Mouse (Mus musculus) intestine, embryonic 15.5 days (tissue): Measurements from ENCODE around the gene 1300017J02Rik. TPM values are rescaled to one million over a fixed set of nuclear protein-coding genes. Genes with fewer than 3 reads are reported as not detected.
"Not testable (repeated sequence)": the region's sequence is repeated elsewhere in the genome, so short reads cannot be mapped to it uniquely, and the experiment has no call there.

Experiments used
- ATAC-seq: fragments of 200-750 bp; cut with Nextera tagmentation; 2 replicates; pipeline ENCODE4 v1.8.0; 2017; ENCODE audit warnings: moderate TSS enrichment, moderate library complexity
- H3K27ac ChIP-seq: fragments of 300-500 bp; sonication (generic); 2 replicates; pipeline ENCODE4 v1.5.1; 2015; ENCODE audit warnings: mild to moderate bottlenecking, inconsistent platforms
- H3K27me3 ChIP-seq: fragments of 300-500 bp; sonication (generic); replicated peaks from 2 replicates; pipeline ENCODE4 v1.6.1; 2015; ENCODE audit warnings: inconsistent platforms
- H3K36me3 ChIP-seq: fragments of 300-500 bp; sonication (generic); 2 replicates; pipeline ENCODE4 v1.6.1; 2015; ENCODE audit warnings: inconsistent platforms
- H3K4me1 ChIP-seq: fragments of 300-500 bp; sonication (generic); replicated peaks from 2 replicates; pipeline ENCODE4 v1.6.1; 2015; ENCODE audit warnings: inconsistent platforms
- H3K4me2 ChIP-seq: fragments of 300-500 bp; sonication (generic); replicated peaks from 2 replicates; pipeline ENCODE4 v1.6.1; 2015; ENCODE audit warnings: mild to moderate bottlenecking, inconsistent platforms
- H3K4me3 ChIP-seq: fragments of 300-500 bp; sonication (generic); replicated peaks from 2 replicates; pipeline ENCODE4 v1.5.1; 2015; ENCODE audit warnings: inconsistent platforms
- H3K9ac ChIP-seq: fragments of 300-500 bp; sonication (generic); 2 replicates; pipeline ENCODE4 v1.6.1; 2015; ENCODE audit warnings: inconsistent platforms
- H3K9me3 ChIP-seq: fragments of 300-500 bp; sonication (generic); 2 replicates; pipeline ENCODE4 v1.6.1; 2016; ENCODE audit warnings: inconsistent platforms
- WGBS: fragments of 180-500 bp; shearing (Covaris S2); methylation state at CpG from one replicate; pipeline ENCODE4 v1.1.7; 2015; 5-methylcytosine and 5-hydroxymethylcytosine counted together
- polyA plus RNA-seq: library from polyadenylated mRNA; unstranded; fragments of >200 nt; fragmentation: Nextera tagmentation; extraction: Ambion mirVana; gene quantifications from 2 replicates; pipeline ENCODE4 v1.2.1, GENCODE M21; 2015

Gene 1300017J02Rik
- 2.3 and 2.4 TPM in 2 replicates for polyA plus RNA-seq

DNA sequence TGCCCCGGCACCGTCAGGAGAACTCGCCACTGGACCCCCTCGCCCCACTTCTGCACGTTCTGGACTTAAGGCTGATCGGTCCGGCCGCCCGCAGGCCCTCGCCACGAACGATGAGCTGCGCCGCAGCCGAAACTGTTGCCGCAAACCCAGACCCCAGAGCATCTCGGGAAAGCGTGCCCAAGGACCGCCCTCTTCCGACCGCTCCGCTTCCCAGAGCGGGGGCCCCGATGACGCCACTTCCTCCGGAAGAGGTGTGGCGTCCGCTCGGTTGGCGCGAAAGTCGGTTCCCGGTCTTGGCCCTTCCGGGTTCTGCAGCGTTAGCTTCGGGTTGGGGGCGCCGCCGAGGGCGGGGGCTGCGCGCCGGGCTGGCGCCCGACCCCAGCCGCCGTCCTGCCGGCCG lies at the start of gene 1300017J02Rik, which contains the start of gene Topbp1:
TSS of gene 1300017J02Rik (minus strand) at position 156 of the 400 bp plus-strand sequence.
TSS of gene Topbp1 (plus strand) at position 289 of the 400 bp plus-strand sequence.
- H3K36me3 ChIP-seq, result peaks cover 12% of the 10 kb centered on the region; the same call in 1 of the 2 replicates
- H3K9me3 ChIP-seq, result no peaks in the 10 kb centered on the region
- peaks cover 3% of the 10 kb centered on the region; the same call in 1 of the 2 replicates for H3K4me1 ChIP-seq
- peak within 1 kb of the TSS; percentile 78 for H3K27ac ChIP-seq
- peak; percentile 99 for ATAC-seq
- H3K4me2 ChIP-seq, result peak within 1 kb of the TSS; percentile 72
- H3K9ac ChIP-seq, result peak within 1 kb of the TSS; percentile 86
- H3K4me3 ChIP-seq, result peak within 1 kb of the TSS; percentile 89
- WGBS, result under 1% methylated on average over 49 of the region's 49 CpGs
- H3K27me3 ChIP-seq, result no peaks in the 10 kb centered on the region

DNA sequence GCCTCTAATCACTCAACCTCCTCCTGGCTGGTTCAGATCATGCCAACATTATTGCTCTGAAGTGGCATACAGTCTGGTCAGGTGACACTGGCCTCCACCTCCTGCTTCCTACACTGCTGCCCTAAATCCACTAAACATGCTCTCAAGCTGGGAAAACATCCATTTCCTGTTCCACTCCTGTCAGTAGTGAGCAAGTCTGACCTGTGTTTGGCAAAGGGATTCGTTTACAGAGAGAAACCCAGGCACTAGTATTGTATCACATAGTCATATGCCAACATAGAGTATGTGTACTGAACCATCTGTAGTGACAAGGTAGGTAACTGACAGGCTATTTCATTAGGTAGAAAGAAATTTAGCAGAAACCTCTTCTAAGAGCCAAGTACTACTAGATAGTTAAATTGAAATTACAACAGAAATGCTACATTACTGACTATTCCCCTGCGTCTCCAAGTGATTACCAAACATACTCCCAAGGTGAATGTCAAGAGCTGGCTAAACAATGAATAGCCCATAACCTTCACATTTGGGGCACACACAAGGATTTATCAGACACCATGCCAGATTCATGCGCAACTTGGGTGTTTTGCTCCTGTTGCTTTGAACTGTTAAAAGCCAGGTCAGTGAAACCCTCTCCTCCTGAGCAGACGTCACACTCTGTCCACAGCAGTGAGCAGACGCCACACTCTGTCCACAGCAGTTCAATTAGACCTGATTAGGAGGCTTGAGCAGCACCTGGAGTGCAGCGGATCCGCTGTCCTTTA lies 48.8 kb upstream of the 1300017J02Rik start:
- H3K4me2 ChIP-seq, H3K27ac ChIP-seq, ATAC-seq, H3K4me1 ChIP-seq, H3K27me3 ChIP-seq, H3K9ac ChIP-seq, H3K4me3 ChIP-seq, H3K9me3 ChIP-seq: not testable (repeated sequence)
- H3K36me3 ChIP-seq, result peaks cover 20% of the 10 kb centered on the region
- 76% methylated on average over 7 of the region's 7 CpGs for WGBS

DNA sequence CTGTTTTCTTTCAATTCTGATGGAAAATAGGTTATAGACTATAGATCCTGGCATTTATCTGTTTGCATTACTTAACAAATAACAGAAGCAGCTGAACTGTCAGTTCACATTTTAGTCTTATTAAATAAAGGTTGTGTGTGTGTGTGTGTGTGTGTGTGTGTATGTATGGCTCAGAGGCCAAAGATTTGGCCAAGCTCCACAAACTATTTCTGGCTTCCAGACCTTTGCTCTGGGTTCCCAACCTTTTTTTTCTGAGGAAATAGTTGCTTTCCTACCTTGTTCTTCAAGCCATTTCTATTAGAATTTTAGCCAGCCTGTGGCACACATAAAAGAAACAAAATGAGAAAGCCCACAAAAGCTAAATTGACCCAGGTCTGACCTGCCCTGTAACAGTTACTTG lies 43.9 kb upstream of the 1300017J02Rik start:
- no peak for ATAC-seq
- Histone ChIP-seq H3K9ac (no peak overlapping the region), H3K36me3 (peaks cover 15% of the 10 kb centered on the region), H3K9me3 (no peaks in the 10 kb centered on the region), H3K4me1 (no peaks in the 10 kb centered on the region), H3K4me2 (no peak overlapping the region), H3K4me3 (no peak overlapping the region), H3K27me3 (no peaks in the 10 kb centered on the region), H3K27ac (no peak overlapping the region)

DNA sequence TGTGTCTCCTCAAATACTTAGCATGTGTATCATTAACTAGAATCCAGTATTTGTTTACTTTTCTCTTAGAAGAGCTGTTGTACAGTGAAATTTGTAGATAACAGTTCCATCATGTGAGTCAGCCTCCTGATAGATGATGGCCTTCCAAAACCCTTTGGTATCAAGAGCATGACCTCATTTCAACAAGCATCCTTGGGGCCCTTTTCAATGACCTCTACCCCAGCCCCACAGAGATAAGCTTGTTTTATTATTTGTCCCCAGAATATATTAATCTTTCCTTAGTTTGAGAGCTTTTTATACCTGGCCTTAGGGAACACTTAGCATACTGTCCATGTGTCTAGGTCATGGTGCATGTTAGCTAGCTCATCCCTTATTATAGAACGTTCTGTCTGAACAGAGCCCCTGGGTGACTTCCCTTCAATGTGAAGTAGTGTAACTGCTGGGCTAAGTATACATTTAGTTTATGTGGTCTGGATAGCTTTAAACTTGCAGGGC lies 43.2 kb upstream of the 1300017J02Rik start:
- H3K36me3 ChIP-seq, result peaks cover 21% of the 10 kb centered on the region
- H3K27ac ChIP-seq, result no peak overlapping the region
- H3K4me2 ChIP-seq, result no peak overlapping the region
- ATAC-seq, result no peak
- H3K4me3 ChIP-seq, result no peak overlapping the region
- no peaks in the 10 kb centered on the region for H3K27me3 ChIP-seq
- WGBS, result 61% methylated on average over 1 of the region's 1 CpGs
- H3K9me3 ChIP-seq, result no peaks in the 10 kb centered on the region
- no peaks in the 10 kb centered on the region for H3K4me1 ChIP-seq
- H3K9ac ChIP-seq, result no peak overlapping the region

DNA sequence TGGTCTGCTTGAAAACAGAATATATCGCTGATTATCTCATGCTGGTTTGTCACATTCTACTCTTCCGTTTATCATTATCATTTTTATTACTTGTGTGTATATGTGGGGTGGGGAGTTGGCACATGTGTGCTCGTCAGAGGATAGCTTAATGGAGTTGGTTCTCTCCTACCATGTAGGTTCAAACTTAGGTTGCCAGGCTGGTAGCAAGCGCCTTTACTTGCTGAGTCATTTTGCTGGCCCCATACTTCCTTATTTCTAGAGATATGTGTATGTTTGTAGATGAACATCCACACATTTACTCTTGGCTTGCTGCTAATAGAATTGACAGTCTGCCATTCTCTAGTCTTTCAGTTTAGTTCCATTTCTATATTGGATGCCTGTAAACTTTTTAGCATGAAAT lies 42.2 kb upstream of the 1300017J02Rik start:
- no peak overlapping the region for H3K27ac ChIP-seq
- peaks cover 24% of the 10 kb centered on the region for H3K36me3 ChIP-seq
- WGBS, result 74% methylated on average over 4 of the region's 4 CpGs
- H3K4me2 ChIP-seq, result no peak overlapping the region
- H3K9me3 ChIP-seq, result no peaks in the 10 kb centered on the region
- no peak overlapping the region for H3K9ac ChIP-seq
- H3K4me1 ChIP-seq, result no peaks in the 10 kb centered on the region
- no peaks in the 10 kb centered on the region for H3K27me3 ChIP-seq
- ATAC-seq, result no peak
- H3K4me3 ChIP-seq, result no peak overlapping the region

DNA sequence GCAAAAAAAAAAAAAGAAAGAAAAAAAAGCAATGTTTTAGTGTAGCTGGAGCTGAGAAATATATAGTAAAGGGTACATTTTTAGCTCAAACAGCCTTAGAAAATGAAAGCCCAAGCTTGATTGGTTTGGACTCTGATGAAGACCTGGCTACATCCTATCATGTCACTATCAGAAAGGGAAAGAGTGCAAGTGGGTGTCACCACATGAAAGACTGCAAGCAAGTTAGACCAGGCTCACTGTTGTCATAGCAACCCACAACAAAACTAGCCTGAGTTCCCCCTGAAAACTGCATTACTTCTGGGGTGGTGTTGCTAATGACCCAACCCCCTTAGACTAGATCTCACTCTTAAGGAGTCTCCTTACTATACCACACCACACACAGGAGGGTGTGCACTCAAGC lies 32.0 kb upstream of the 1300017J02Rik start:
- Histone ChIP-seq H3K9me3 (no peaks in the 10 kb centered on the region), H3K4me3 (no peak overlapping the region), H3K27ac (no peak overlapping the region), H3K36me3 (peaks cover 49% of the 10 kb centered on the region), H3K4me2 (no peak overlapping the region), H3K9ac (no peak overlapping the region), H3K27me3 (no peaks in the 10 kb centered on the region), H3K4me1 (no peaks in the 10 kb centered on the region)
- no peak for ATAC-seq

DNA sequence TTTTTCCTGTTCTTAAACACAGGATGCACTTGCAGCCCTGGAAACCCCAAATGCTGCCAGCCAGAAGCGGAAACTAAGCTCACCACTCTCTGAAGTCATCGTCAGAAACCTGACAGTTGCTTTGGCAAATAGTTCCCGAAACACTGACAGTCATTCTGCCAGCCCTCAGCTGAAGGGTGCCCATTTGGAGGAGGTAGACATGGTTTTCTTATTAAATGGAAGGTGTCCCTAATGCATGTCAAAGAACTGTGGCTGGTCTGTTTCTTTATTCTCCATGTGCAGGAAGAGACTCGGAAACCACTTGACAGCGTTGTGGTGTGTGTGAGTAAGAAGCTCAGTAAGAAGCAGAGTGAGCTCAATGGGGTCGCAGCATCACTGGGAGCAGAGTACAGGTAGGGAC lies 27.8 kb upstream of the 1300017J02Rik start:
- Histone ChIP-seq H3K27me3 (no peaks in the 10 kb centered on the region), H3K4me3 (no peak overlapping the region), H3K9ac (no peak overlapping the region), H3K36me3 (peaks cover 48% of the 10 kb centered on the region), H3K4me1 (no peaks in the 10 kb centered on the region), H3K4me2 (no peak overlapping the region), H3K9me3 (no peaks in the 10 kb centered on the region), H3K27ac (no peak overlapping the region)
- no peak for ATAC-seq
- 88% methylated on average over 6 of the region's 6 CpGs for WGBS

- WGBS, result 77% methylated on average over 9 of the region's 9 CpGs
- ATAC-seq, result peak; percentile 73; the same call in 1 of the 2 replicates
- H3K4me2 ChIP-seq, result no peak overlapping the region
- no peak overlapping the region for H3K9ac ChIP-seq
- no peak overlapping the region for H3K4me3 ChIP-seq
- no peaks in the 10 kb centered on the region for H3K4me1 ChIP-seq
- H3K36me3 ChIP-seq, result peaks cover 44% of the 10 kb centered on the region
- H3K9me3 ChIP-seq, result no peaks in the 10 kb centered on the region
- H3K27ac ChIP-seq, result no peak overlapping the region
- no peaks in the 10 kb centered on the region for H3K27me3 ChIP-seq
Observed at GRCm38 (mm10) chr9:103326449-103326848, 21.6 kb upstream of the 1300017J02Rik start.

GRCm38 (mm10) chr9:103324678-103325077 lies 19.8 kb upstream of the 1300017J02Rik start:
- 87% methylated on average over 1 of the region's 2 CpGs for WGBS
- Histone ChIP-seq H3K4me1 (no peaks in the 10 kb centered on the region), H3K4me2 (no peak overlapping the region), H3K27me3 (no peaks in the 10 kb centered on the region), H3K36me3 (peaks cover 48% of the 10 kb centered on the region), H3K9ac (no peak overlapping the region), H3K27ac (no peak overlapping the region), H3K4me3 (no peak overlapping the region), H3K9me3 (no peaks in the 10 kb centered on the region)
- no peak for ATAC-seq

DNA sequence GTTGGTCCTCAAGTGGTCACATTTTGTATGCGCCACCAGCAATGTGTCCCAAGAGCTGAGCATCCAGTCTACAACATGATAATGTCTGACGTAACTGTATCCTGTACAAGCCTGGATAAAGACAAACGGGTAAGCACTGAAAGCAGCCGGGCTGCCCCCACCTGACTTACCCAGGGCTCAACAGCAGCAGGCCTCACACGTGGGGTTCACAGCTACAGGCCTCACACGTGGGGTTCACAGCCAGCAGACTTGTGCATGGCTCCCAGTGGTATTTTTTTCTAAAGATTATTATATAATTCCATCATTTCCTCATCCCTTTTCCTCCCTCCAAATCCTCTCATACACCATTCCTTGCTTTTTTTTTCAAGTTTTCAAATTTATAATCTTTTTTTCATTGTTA lies 5.0 kb upstream of the 1300017J02Rik start:
- H3K36me3 ChIP-seq, result peaks cover 23% of the 10 kb centered on the region
- H3K9me3 ChIP-seq, result no peaks in the 10 kb centered on the region
- H3K27ac ChIP-seq, result no peak overlapping the region
- H3K4me3 ChIP-seq, result no peak overlapping the region
- H3K4me2 ChIP-seq, result no peak overlapping the region
- no peak for ATAC-seq
- H3K4me1 ChIP-seq, result peaks cover 3% of the 10 kb centered on the region; the same call in 1 of the 2 replicates
- no peaks in the 10 kb centered on the region for H3K27me3 ChIP-seq
- H3K9ac ChIP-seq, result no peak overlapping the region
- 89% methylated on average over 6 of the region's 6 CpGs for WGBS

- ATAC-seq, result peak; percentile 85
- Histone ChIP-seq H3K9me3 (no peaks in the 10 kb centered on the region), H3K4me2 (peak overlapping the region; percentile 72), H3K9ac (peak overlapping the region; percentile 86), H3K4me3 (peak overlapping the region; percentile 89), H3K36me3 (peaks cover 12% of the 10 kb centered on the region; the same call in 1 of the 2 replicates), H3K27ac (peak overlapping the region; percentile 78), H3K27me3 (no peaks in the 10 kb centered on the region), H3K4me1 (peaks cover 3% of the 10 kb centered on the region; the same call in 1 of the 2 replicates)
- under 1% methylated on average over 40 of the region's 40 CpGs for WGBS
Observed at GRCm38 (mm10) chr9:103305332-103306041, 605 bp upstream of the 1300017J02Rik start.

- no peak for ATAC-seq
- Histone ChIP-seq H3K9me3 (no peaks in the 10 kb centered on the region), H3K4me2 (no peak overlapping the region), H3K4me1 (peaks cover 3% of the 10 kb centered on the region; the same call in 1 of the 2 replicates), H3K4me3 (no peak overlapping the region), H3K36me3 (no peaks in the 10 kb centered on the region), H3K27me3 (no peaks in the 10 kb centered on the region), H3K9ac (no peak overlapping the region), H3K27ac (no peak overlapping the region)
- WGBS, result 60% methylated on average over 3 of the region's 3 CpGs
Observed at GRCm38 (mm10) chr9:103302666-103303065, 2.2 kb downstream of the 1300017J02Rik start.
